Mouse (Mus musculus) G1E (cell line): Measurements from ENCODE around the gene Cdh13. TPM values are rescaled to one million over a fixed set of nuclear protein-coding genes. Genes with fewer than 3 reads are reported as not detected.

Experiments used
- ATAC-seq: 2 replicates; pipeline ENCODE4 v1.8.0; 2016; ENCODE audit warnings: mild to moderate bottlenecking; ENCODE audit not compliant: insufficient number of reproducible peaks, poor library complexity, low FRiP score, severe bottlenecking; ENCODE audit errors: extremely low read depth
- DNase-seq: peaks from one replicate; pipeline ENCODE4 v3.0.0; 2012; ENCODE audit warnings: low spot score
- H3K27me3 ChIP-seq: 2 replicates; pipeline ENCODE4 v1.6.1; 2012; ENCODE audit warnings: mild to moderate bottlenecking, low read length, inconsistent platforms; ENCODE audit not compliant: insufficient read depth
- H3K36me3 ChIP-seq: replicated peaks from 2 replicates; pipeline ENCODE3; 2012; ENCODE audit warnings: mild to moderate bottlenecking, inconsistent platforms
- H3K4me1 ChIP-seq: 2 replicates; pipeline ENCODE4 v1.6.1; 2012; ENCODE audit warnings: low read depth, low read length, inconsistent platforms, mixed read lengths; ENCODE audit not compliant: insufficient read depth
- H3K4me3 ChIP-seq: 2 replicates; pipeline ENCODE4 v1.5.1; 2012; ENCODE audit warnings: low read depth, mild to moderate bottlenecking, inconsistent platforms, low read length, moderate library complexity, mixed read lengths
- H3K9me3 ChIP-seq: replicated peaks from 2 replicates; pipeline ENCODE4 v1.6.1; 2012; ENCODE audit warnings: inconsistent platforms
- CTCF ChIP-seq: IDR thresholded peaks from 2 replicates; pipeline ENCODE4 v1.5.1; 2012; ENCODE audit warnings: low read depth, low read length, inconsistent platforms, mixed read lengths
- GATA1 ChIP-seq: IDR thresholded peaks from 2 replicates; pipeline ENCODE4 v1.6.1; 2012; ENCODE audit warnings: borderline replicate concordance, low read length, inconsistent platforms, mixed read lengths
- GATA2 ChIP-seq: IDR thresholded peaks from 2 replicates; pipeline ENCODE4 v1.6.1; 2012; ENCODE audit warnings: low read depth, low read length, inconsistent platforms, borderline replicate concordance
- POLR2AphosphoS5 ChIP-seq: IDR thresholded peaks from 2 replicates; pipeline ENCODE4 v1.6.1; 2012; ENCODE audit warnings: low read depth, low read length, inconsistent platforms; ENCODE audit not compliant: insufficient replicate concordance
- TAL1 ChIP-seq: conservative IDR thresholded peaks from 2 replicates; pipeline ENCODE4 v1.6.1; 2012; ENCODE audit warnings: low read depth, low read length, inconsistent platforms, mixed read lengths
- polyA plus RNA-seq: library from polyadenylated mRNA; stranded (reverse); fragments of >175 nt; gene quantifications from 2 replicates; pipeline ENCODE4 v1.2.3, GENCODE M21; 2012
- total RNA-seq, 2 experiments: library from RNA; stranded (forward) in 1 of 2; stranded (reverse) in 1 of 2; fragments of 200-1000 nt in 1 of 2; fragments of >200 nt in 1 of 2; fragmentation: Nextera tagmentation in 1 of 2; gene quantifications; 2 replicates each; pipeline ENCODE4 v1.2.3; 2014 to 2017

The Cdh13 gene
- total and polyA plus RNA-seq, 3 experiments = 0.22 TPM; not detected in 2

DNA sequence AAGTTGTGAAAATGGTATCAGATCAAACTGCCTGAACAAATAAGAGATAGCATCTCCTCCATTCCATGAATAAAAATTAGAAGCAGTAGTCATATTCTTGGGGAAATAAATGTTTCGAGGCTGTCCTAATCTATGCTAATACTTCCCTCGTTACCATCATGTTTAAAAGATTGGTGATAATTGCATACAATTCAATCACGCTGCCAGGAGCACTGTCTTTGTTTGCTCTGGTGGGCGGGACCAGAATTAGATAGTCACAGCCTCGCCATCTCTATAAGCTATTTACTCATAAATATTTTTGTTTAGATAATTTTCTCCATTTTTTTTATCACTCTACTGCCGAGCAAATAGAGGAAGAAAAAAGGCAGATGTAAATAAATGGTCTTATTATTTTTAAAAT lies 819.3 kb downstream of the Cdh13 start:
- H3K27me3 ChIP-seq = no peaks in the 10 kb centered on the region
- no peaks in the 10 kb centered on the region for H3K36me3 ChIP-seq
- DNase-seq (no peak), ATAC-seq (no peak)
- H3K9me3 ChIP-seq = peaks cover 73% of the 10 kb centered on the region
- no peak overlapping the region for H3K4me3 ChIP-seq
- no peak for TF ChIP-seq GATA1
- TF ChIP-seq GATA2 = no peak
- TF ChIP-seq CTCF = no peak
- TF ChIP-seq POLR2AphosphoS5 = no peak
- no peaks in the 10 kb centered on the region for H3K4me1 ChIP-seq

DNA sequence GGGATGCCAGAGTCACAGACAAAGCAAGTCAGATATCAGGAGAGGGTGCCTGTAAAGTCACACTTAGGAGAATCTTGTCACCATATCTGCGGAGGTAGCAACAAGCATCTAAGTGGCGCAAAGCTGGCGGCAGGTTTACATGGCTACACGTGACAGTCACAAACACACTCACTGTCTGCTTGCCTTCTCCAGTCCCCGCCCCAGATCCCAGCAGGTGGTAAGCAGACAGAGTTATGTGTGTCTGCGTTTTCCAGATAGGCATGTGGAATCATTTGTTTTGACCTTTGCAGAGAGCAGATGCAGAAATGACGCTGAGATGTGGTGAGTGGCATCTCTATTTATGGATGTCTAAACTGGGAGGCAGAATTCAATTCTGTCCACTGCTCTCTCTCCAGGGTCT lies 826.1 kb downstream of the Cdh13 start:
- DNase-seq (no peak), ATAC-seq (no peak)
- Histone ChIP-seq H3K4me3 (no peak overlapping the region), H3K9me3 (peaks cover 77% of the 10 kb centered on the region), H3K4me1 (no peaks in the 10 kb centered on the region), H3K27me3 (no peaks in the 10 kb centered on the region), H3K36me3 (no peaks in the 10 kb centered on the region)
- TF ChIP-seq CTCF (no peak), GATA2 (no peak), GATA1 (no peak), TAL1 (no peak), POLR2AphosphoS5 (no peak)

DNA sequence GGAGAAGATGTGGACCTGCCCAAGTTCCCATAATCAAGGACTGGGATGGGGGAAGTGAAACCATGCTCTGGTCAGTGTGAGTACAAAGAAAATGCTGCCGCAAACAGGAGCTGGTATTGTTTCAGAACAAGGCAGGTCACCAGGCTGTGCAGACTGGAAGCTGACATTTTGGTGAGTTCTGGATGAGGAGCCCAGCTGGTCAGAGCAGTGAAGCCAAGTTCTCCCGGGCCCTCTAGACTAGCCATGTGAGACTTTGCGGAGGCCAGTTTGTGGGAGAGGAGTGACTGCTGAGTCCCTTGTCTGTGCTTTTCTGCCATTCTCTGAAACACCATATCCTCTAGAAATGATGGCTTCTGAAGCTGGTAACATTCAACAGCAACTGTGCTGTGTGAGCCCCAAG lies 829.3 kb downstream of the Cdh13 start:
- no peak overlapping the region for H3K4me3 ChIP-seq
- no peaks in the 10 kb centered on the region for H3K27me3 ChIP-seq
- no peaks in the 10 kb centered on the region for H3K36me3 ChIP-seq
- DNase-seq = no peak
- TF ChIP-seq GATA1 (no peak), CTCF (no peak), POLR2AphosphoS5 (no peak), GATA2 (no peak), TAL1 (no peak)
- H3K9me3 ChIP-seq = peaks cover 78% of the 10 kb centered on the region
- no peaks in the 10 kb centered on the region for H3K4me1 ChIP-seq
- no peak for ATAC-seq

DNA sequence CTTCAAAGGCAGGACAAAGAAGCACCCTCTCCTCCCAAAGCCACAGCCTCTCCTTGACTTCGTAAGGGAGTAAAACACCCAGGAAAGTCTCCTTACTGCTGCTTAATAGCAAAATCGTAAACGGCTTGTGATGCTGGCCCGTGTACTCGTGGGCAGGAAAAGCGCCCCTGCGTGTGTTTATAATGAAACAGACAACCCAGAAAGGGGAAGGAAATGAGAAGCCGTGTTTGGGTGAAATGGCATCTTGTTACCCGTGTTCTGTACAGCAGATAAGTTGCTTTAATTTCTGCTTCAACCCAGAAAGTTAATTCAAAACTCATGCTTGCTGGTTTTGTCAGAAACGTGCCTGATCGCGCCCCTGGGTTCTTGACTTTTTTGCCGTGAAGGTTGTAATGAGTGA lies 837.7 kb downstream of the Cdh13 start:
- DNase-seq (no peak), ATAC-seq (no peak)
- H3K36me3 ChIP-seq = no peaks in the 10 kb centered on the region
- peaks cover 76% of the 10 kb centered on the region for H3K9me3 ChIP-seq
- TF ChIP-seq TAL1 (no peak), GATA2 (no peak), POLR2AphosphoS5 (no peak), CTCF (no peak), GATA1 (no peak)
- no peaks in the 10 kb centered on the region for H3K4me1 ChIP-seq
- H3K27me3 ChIP-seq = no peaks in the 10 kb centered on the region
- H3K4me3 ChIP-seq = no peak overlapping the region

DNA sequence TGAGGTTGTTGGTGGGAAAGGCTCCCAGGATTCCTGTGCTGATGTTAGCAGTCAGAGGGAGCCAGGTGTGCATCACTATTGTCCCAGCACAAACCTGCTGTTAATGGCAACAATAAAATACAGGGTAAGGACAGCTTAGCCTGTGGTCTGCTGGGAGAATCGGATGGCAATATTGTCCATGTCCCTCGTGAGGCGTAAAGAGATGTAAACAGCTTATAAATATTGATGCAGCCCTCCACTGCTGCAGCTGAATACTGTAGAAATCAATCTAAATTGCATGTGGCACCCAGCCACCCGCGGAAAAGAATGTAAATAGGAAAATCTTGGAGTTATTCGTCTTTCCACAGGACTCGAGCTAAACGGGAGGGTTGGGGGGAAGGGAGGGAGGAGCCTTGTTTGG lies 844.3 kb downstream of the Cdh13 start:
- no peak for DNase-seq
- H3K27me3 ChIP-seq = no peaks in the 10 kb centered on the region
- H3K4me1 ChIP-seq = no peaks in the 10 kb centered on the region
- H3K4me3 ChIP-seq = no peak overlapping the region
- no peak for ATAC-seq
- H3K9me3 ChIP-seq = peaks cover 79% of the 10 kb centered on the region
- TF ChIP-seq POLR2AphosphoS5 (no peak), GATA2 (no peak), GATA1 (no peak), CTCF (no peak), TAL1 (no peak)
- no peaks in the 10 kb centered on the region for H3K36me3 ChIP-seq

DNA sequence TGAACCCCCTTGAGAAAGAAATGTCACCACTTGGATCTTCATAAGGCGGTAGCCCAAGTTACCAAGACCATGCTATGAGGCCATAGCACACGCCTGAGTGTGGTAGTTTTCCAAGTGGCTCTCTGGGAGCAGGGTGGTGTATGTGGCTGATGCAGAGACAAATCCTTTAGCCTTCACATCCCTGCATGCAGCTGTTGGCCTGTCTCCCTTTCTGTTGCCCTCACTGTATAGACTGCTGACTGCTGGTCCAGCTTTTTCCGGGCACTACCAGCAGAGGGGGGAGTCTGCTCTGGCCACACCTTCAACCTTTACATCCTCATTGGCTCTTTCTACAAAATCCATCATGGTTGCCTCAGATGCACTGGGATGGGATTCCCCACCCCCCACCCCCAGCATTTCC lies 844.7 kb downstream of the Cdh13 start:
- H3K4me3 ChIP-seq = no peak overlapping the region
- ATAC-seq = no peak
- TF ChIP-seq TAL1 (no peak), GATA1 (no peak), GATA2 (no peak), POLR2AphosphoS5 (no peak), CTCF (no peak)

DNA sequence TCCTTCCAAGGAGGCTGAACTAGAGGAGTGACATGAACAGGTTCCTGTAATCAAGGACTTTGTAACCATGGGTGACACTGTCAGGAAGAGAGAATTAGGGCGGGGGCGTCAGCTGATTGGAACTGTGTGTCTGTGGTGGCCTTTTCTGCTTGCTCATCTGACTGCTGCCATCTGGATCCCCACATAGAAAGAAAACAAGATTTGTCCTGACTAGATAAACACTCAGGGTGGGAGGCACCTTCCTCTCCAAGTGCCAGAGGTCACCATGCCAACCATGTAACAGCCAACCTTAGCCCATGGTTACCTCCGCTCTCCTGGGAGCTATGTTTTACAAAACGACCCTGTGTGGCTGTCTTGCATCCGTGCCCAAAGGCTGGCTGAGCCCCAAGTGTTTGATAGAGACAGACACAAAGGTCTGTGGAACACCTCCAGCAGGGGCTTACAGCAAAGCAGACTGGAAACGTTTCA lies 873.0 kb downstream of the Cdh13 start:
- TF ChIP-seq GATA1 (no peak), GATA2 (no peak), CTCF (no peak), TAL1 (no peak), POLR2AphosphoS5 (no peak)
- H3K9me3 ChIP-seq = peaks cover 79% of the 10 kb centered on the region

More for the DNA sequence above, 844.7 kb downstream of the Cdh13 start:
- Histone ChIP-seq H3K27me3 (no peaks in the 10 kb centered on the region), H3K4me1 (no peaks in the 10 kb centered on the region), H3K9me3 (peaks cover 79% of the 10 kb centered on the region), H3K36me3 (no peaks in the 10 kb centered on the region)
- DNase-seq = no peak

More for the DNA sequence above, 873.0 kb downstream of the Cdh13 start:
- no peak overlapping the region for H3K4me3 ChIP-seq
- no peaks in the 10 kb centered on the region for H3K36me3 ChIP-seq
- DNase-seq (no peak), ATAC-seq (no peak)
- no peaks in the 10 kb centered on the region for H3K4me1 ChIP-seq
- no peaks in the 10 kb centered on the region for H3K27me3 ChIP-seq
